Mouse (Mus musculus) hindbrain, embryonic 10.5 days (tissue): ENCODE measurements at regions not wholly inside any gene's neighbourhood (a gene's known extent, or its start where the extent isn't known, plus 50 kb on each side); places are given as distances from the start of the nearest gene placed in this dataset.
A peak's percentile ranks its signal among the peaks of the same experiment; 100 is the strongest.

Experiments
- DNase-seq: peaks from one replicate; pipeline ENCODE4 v3.0.0-alpha.2; 2017; ENCODE audit warnings: low spot score
- H3K27ac ChIP-seq: fragments of 300-500 bp; sonication (generic); 2 replicates; pipeline ENCODE4 v1.5.1; 2016; ENCODE audit warnings: mild to moderate bottlenecking, moderate library complexity
- H3K27me3 ChIP-seq: fragments of 300-500 bp; sonication (generic); 2 replicates; pipeline ENCODE4 v1.6.1; 2016; ENCODE audit warnings: mild to moderate bottlenecking; ENCODE audit not compliant: poor library complexity, insufficient read depth, severe bottlenecking
- H3K36me3 ChIP-seq: fragments of 300-500 bp; sonication (generic); 2 replicates; pipeline ENCODE4 v1.6.1; 2016; ENCODE audit warnings: mild to moderate bottlenecking, moderate library complexity
- H3K4me1 ChIP-seq: fragments of 300-500 bp; sonication (generic); replicated peaks from 2 replicates; pipeline ENCODE4 v1.6.1; 2016; ENCODE audit warnings: mild to moderate bottlenecking
- H3K4me3 ChIP-seq: fragments of 300-500 bp; sonication (generic); 2 replicates; pipeline ENCODE4 v1.5.1; 2016; ENCODE audit warnings: mild to moderate bottlenecking, moderate library complexity
- H3K9me3 ChIP-seq: fragments of 300-500 bp; sonication (generic); 2 replicates; pipeline ENCODE4 v1.6.1; 2016; ENCODE audit warnings: mild to moderate bottlenecking, moderate library complexity
- WGBS: fragments of 180-500 bp; shearing (Covaris S2); methylation state at CpG from one replicate; pipeline ENCODE4 v1.1.7; 2016; 5-methylcytosine and 5-hydroxymethylcytosine counted together

DNA sequence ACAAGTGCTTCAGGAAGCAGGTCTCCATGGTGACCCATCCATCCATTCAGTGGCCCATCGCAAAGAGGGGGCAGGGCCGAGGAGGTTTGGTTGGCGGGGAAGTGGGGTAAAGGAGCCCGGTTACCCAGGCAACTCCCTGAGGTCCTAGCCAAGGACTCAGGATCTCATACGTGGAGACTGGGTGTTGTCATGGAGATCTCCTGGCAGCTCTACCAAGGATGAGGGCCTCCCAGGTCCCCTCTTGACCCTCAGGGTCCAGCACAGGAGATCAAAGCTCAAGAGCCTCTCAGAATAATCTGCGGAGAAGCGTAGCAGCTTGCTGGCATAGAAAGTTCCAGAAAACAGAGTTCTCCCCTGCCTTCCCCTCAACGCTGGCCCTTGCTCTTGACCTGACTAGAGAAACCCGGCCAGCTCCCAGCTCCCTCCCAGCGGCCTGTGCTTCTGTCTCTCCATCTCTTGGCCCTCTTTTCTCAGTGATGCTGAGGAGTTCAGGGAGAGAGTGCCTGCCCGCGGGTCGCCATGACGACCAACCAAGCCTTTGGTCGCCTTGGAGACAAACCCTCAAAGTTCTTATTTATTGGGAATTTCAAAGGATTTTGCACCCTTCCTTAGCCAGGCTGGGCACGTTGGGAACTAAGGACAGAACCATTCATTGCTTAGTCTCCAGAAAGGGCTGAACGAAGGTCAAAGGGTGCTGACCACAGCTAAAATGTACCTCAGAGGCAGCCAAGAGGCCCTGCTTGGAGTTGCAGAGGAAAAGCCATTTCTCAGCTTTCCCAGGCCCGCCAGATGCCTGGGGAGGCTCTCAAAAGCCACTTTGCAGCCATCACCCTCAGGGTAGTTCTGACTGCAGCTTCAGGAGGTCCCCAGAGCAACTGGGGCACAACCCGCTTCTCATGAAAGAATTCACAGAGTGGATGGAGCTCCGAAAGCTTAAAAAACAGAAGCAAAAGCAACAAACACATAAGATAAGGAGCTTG is 60.0 kb downstream of the Ubiad1 start:
- peak; percentile 90 for DNase-seq
- Histone ChIP-seq H3K27ac (peak overlapping the region; percentile 88), H3K9me3 (peaks cover 14% of the 10 kb centered on the region), H3K4me3 (peak overlapping the region; percentile 18; the same call in 1 of the 2 replicates), H3K36me3 (no peaks in the 10 kb centered on the region), H3K4me1 (peaks cover 55% of the 10 kb centered on the region), H3K27me3 (0 out of 2 replicates have a peak, but pooled peaks cover 1% of the 10 kb centered on the region)
- WGBS: 17% methylated on average over 20 of the region's 20 CpGs

DNA sequence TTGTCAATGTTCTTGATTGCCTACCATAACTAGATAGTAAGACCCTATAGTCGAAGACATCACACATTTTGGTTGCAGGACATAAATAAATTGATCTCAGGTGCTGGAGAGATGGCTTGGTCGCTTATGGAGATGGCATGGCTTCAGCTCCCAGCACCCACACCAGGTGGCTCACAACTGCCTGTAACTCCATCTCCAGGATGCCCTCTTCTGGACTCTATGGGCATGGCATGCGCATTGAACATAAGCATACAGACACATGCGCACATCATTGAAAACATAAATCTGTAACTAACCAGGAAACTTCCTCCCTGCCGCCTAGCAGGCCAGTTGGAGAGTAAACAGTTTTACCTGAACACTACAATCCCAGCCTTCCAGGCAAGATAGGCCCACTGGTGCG is 64.0 kb downstream of the Ubiad1 start:
- DNase-seq: no peak
- H3K4me1 ChIP-seq: peaks cover 59% of the 10 kb centered on the region
- 92% methylated on average over 6 of the region's 6 CpGs for WGBS
- H3K27ac ChIP-seq: no peak overlapping the region
- 0 out of 2 replicates have a peak, but pooled peaks cover 3% of the 10 kb centered on the region for H3K27me3 ChIP-seq
- H3K4me3 ChIP-seq: no peak overlapping the region
- peaks cover 14% of the 10 kb centered on the region for H3K9me3 ChIP-seq
- no peaks in the 10 kb centered on the region for H3K36me3 ChIP-seq

DNA sequence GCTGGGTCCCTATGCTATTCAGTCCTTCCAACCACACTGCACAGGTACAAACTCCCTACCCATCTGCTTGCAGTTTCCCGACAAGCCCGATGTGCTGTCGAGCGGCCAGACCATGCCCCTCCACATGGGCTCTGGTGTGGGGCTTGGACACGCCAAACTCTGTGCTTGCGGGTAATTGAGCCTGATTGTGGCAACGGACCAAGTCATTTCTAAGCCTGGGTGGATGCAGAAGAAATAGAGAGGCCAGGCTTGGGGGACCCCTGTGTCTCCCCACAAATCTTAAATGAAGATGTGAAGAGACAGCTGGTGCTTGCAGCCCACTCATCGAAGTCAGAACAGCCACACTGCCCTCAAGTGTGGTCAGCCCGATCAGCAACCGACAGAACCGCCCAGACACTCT is 66.1 kb downstream of the Ubiad1 start:
- no peaks in the 10 kb centered on the region for H3K36me3 ChIP-seq

DNA sequence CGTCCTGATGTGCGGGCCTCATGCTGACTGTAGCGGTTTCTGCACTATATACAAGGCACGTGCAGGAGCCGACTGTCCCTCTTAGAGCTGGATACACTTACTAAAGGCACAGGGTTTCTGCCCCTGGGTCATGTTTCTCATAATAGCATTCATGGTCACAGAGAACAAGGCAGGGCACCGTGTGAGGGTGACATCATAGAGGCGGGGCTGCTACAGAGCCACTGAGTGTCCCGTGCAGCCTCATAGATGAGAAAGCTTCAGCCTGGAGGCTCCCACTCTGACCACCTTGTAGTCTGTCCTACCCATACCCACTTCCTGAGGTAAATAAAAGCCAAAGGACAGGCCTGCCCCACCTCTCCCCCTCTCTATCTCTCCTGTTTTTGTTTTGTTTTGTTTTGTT is 67.2 kb downstream of the Ubiad1 start:
- WGBS: 41% methylated on average over 8 of the region's 8 CpGs
- Histone ChIP-seq H3K36me3 (no peaks in the 10 kb centered on the region), H3K4me1 (peaks cover 39% of the 10 kb centered on the region), H3K27me3 (0 out of 2 replicates have a peak, but pooled peaks cover 3% of the 10 kb centered on the region), H3K27ac (peak overlapping the region; percentile 83), H3K9me3 (peaks cover 14% of the 10 kb centered on the region), H3K4me3 (no peak overlapping the region)
- no peak for DNase-seq

More for the DNA sequence above, 66.1 kb downstream of the Ubiad1 start:
- Histone ChIP-seq H3K27ac (peak overlapping the region; percentile 83), H3K27me3 (0 out of 2 replicates have a peak, but pooled peaks cover 3% of the 10 kb centered on the region), H3K9me3 (peaks cover 14% of the 10 kb centered on the region), H3K4me1 (peaks cover 44% of the 10 kb centered on the region), H3K4me3 (no peak overlapping the region)
- no peak for DNase-seq
- WGBS: 83% methylated on average over 11 of the region's 11 CpGs

DNA sequence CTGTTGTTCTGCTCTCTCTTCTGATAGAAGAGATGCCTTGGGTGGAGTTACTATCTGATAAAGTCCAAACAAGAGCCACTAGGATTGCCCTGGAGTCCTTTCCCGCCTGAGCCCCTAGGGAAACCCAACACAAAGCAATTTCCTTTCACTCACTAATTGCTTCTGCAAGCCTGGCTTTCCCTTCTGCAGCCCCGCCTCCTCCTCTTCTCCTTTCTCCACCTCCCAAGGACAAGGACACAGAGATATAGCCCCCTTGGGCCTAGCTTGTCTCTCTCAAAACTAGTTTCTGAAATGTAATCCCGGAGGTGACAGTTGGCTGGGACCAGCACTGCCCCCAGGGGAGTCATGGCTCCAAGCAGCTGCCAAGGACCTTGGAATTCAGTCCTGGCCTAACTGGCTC is 68.1 kb downstream of the Ubiad1 start:
- peaks cover 39% of the 10 kb centered on the region for H3K4me1 ChIP-seq
- H3K27me3 ChIP-seq: 0 out of 2 replicates have a peak, but pooled peaks cover 3% of the 10 kb centered on the region
- WGBS: 30% methylated on average over 3 of the region's 3 CpGs
- no peaks in the 10 kb centered on the region for H3K36me3 ChIP-seq
- peak overlapping the region; percentile 83 for H3K27ac ChIP-seq
- H3K9me3 ChIP-seq: peaks cover 6% of the 10 kb centered on the region; the same call in 1 of the 2 replicates
- DNase-seq: no peak
- H3K4me3 ChIP-seq: no peak overlapping the region

DNA sequence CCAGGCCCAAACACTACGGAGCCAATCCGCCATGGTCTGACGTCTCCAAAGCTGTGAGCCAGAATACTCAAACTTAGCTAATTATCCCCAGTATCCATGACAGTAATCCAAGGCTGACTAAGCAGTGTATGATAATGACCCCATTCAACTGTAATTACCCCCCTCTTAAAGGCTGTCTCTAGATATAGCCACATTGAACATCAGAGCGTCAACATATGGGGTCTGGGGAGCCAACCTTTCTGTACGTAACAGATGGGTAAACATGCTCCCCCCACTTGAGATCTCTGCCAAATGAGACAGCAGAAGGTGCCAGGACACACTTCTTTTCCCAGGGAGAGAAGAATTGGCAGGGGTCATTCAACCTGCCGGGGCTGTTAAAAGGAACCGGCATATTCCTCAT is 73.1 kb downstream of the Ubiad1 start:
- Histone ChIP-seq H3K4me3 (no peak overlapping the region), H3K4me1 (peaks cover 15% of the 10 kb centered on the region), H3K36me3 (no peaks in the 10 kb centered on the region), H3K27ac (no peak overlapping the region), H3K27me3 (no peaks in the 10 kb centered on the region), H3K9me3 (peaks cover 6% of the 10 kb centered on the region; the same call in 1 of the 2 replicates)
- WGBS: 93% methylated on average over 7 of the region's 7 CpGs
- DNase-seq: no peak

DNA sequence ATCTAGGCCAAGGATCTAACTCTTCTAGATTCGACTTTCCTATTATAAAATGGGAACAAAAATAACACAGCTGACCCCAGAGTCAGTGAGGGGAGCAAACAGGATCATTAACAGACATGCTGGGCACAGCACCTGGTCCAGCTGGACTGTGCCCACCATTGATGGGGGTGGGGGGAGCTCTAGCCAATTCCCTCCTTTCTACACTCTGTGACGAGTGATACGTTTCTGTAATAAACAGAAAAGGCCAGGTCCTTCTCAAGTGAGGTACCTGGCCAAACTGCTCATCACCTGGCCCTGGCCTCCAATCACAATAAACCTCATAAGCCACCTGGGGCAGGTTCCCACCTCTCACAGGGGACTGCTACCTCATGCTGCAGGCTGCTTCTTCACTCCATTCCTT is 76.9 kb downstream of the Ubiad1 start:
- Histone ChIP-seq H3K4me3 (no peak overlapping the region), H3K9me3 (peaks cover 6% of the 10 kb centered on the region; the same call in 1 of the 2 replicates), H3K36me3 (no peaks in the 10 kb centered on the region), H3K4me1 (0 out of 2 replicates have a peak, but pooled peaks cover 3% of the 10 kb centered on the region), H3K27me3 (no peaks in the 10 kb centered on the region), H3K27ac (no peak overlapping the region)
- DNase-seq: no peak
- 86% methylated on average over 3 of the region's 3 CpGs for WGBS

DNA sequence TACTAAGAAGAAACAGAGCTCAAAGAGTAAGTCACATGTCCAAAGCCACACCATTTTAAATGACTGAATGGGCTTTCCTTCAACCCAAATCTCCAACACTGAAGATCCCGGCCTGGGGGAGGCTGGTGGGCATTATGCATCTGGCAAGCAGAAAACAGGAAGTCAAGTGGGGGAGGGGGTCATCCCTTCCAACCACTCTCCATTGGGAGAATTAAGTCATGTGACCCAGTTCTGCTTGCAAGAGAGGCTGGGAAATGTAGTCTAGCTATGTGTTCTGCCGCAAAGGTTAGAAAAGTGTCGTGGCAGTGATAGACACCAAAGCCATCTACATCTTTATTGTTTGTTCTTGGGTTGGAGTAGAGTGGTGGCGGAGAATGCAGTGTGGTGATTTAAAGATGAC is 78.0 kb upstream of the Disp3 start:
- Histone ChIP-seq H3K27me3 (no peaks in the 10 kb centered on the region), H3K27ac (peak overlapping the region; percentile 23; the same call in 1 of the 2 replicates), H3K4me1 (0 out of 2 replicates have a peak, but pooled peaks cover 3% of the 10 kb centered on the region), H3K36me3 (no peaks in the 10 kb centered on the region), H3K9me3 (peaks cover 6% of the 10 kb centered on the region; the same call in 1 of the 2 replicates), H3K4me3 (no peak overlapping the region)
- WGBS: 52% methylated on average over 4 of the region's 4 CpGs
- DNase-seq: no peak

DNA sequence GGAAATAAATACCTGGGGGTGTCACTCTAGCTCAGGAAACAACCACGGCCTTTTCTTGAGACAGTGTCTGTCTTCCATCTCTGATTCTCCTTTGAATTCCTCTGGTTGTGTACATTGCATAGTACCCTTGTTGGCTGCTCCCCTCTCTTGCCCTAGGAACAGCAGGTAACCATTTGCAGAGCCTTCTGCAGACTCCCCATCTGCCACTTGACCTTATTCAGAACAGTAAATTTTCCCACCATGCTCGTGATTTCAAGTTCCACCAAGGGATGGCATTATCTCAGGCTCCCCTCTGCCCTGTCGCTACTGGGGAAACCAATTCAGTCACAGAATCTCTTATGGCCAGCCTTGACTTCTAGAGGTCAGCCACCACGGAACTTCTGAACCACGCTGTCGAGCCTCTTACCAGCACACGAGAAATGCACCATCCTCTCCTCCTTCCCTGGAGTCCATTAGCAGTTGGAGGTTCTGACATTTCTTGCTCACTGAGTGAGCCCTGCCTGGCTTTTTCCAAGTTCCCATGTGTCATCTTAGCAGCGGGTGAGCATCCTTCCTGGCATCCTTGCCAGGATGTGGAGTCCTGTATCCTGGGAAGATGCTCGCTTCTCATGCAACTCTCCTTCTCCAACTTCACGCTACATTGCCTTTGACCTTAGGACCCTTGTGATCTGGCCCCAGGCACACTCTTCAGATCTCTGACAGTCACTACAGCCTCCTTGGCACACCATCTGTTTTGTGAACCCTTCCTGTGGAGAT is 75.8 kb upstream of the Disp3 start:
- no peaks in the 10 kb centered on the region for H3K9me3 ChIP-seq
- DNase-seq: no peak
- H3K4me1 ChIP-seq: 0 out of 2 replicates have a peak, but pooled peaks cover 5% of the 10 kb centered on the region
- no peak overlapping the region for H3K4me3 ChIP-seq
- no peak overlapping the region for H3K27ac ChIP-seq
- H3K27me3 ChIP-seq: no peaks in the 10 kb centered on the region
- H3K36me3 ChIP-seq: no peaks in the 10 kb centered on the region
- 85% methylated on average over 10 of the region's 10 CpGs for WGBS

DNA sequence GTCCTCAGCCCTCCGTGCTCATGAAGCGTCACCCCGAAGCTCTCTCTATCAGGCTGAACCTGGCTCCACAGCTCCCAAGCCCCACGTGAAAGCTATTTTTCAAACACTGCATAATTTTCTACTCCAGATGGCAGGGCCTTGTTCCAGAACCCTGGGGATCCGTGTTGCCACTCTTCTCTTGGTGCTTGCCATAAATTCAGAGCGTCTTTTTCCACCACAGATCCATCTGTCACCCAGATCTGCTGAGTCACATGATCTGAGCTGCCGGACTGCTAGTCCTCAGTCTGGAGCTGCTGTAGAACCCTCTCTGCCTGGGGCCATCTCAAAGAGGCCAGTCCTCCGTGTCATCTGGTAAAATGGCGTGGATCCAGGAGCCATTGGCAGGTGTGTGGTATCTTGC is 73.2 kb upstream of the Disp3 start:
- Histone ChIP-seq H3K36me3 (no peaks in the 10 kb centered on the region), H3K9me3 (no peaks in the 10 kb centered on the region), H3K27me3 (no peaks in the 10 kb centered on the region), H3K4me3 (no peak overlapping the region), H3K27ac (no peak overlapping the region), H3K4me1 (peaks cover 24% of the 10 kb centered on the region)
- 77% methylated on average over 9 of the region's 9 CpGs for WGBS
- DNase-seq: no peak

DNA sequence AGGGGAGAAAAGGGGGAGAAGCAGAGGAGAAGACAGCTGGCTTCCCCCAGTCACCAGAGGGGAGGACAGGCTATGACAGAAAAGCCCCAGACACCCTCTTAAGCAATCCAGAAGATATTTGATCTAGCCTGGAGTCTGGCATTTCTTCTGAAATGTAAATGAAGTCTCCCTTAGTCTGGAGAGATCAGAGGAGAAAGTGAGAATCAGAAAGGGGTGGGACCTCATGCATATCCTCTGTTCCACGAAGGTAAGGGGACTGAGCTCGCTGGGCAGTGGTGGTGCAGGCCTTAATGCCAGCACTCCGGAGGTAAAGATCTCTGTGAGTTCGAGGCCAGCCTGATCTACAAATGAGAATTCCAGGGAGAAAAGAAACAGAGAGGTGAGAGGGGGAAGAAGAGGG is 70.6 kb upstream of the Disp3 start:
- H3K4me1 ChIP-seq: peaks cover 27% of the 10 kb centered on the region
- no peak overlapping the region for H3K4me3 ChIP-seq
- DNase-seq: no peak
- H3K36me3 ChIP-seq: no peaks in the 10 kb centered on the region
- H3K27ac ChIP-seq: no peak overlapping the region
- peaks cover 5% of the 10 kb centered on the region; the same call in 1 of the 2 replicates for H3K9me3 ChIP-seq
- no peaks in the 10 kb centered on the region for H3K27me3 ChIP-seq
- WGBS: 42% methylated on average over 4 of the region's 4 CpGs

DNA sequence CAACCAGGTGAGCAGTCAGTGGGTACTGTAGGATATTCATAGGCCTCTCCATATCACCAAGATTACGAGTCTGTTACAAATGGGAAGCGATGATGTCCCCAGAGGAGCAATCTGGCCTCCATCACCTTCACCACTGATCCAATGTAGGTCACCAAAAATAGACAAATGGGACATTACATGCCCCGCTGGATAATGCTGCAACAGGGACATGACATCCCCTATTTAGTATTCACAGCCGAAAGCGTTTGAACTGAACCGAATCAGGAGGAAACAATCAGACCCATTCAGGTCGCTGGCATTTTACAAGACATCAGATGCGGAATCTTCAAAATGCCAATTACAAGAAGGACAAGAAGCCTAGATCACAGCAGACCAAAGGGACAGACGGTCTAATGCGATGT is 69.5 kb upstream of the Disp3 start:
- 80% methylated on average over 10 of the region's 10 CpGs for WGBS
- H3K9me3 ChIP-seq: peaks cover 15% of the 10 kb centered on the region
- no peak overlapping the region for H3K4me3 ChIP-seq
- no peaks in the 10 kb centered on the region for H3K27me3 ChIP-seq
- H3K4me1 ChIP-seq: peaks cover 27% of the 10 kb centered on the region
- no peaks in the 10 kb centered on the region for H3K36me3 ChIP-seq
- DNase-seq: no peak
- no peak overlapping the region for H3K27ac ChIP-seq
